Mouse (Mus musculus): ENCODE data around the gene Rpl22.

DNA sequence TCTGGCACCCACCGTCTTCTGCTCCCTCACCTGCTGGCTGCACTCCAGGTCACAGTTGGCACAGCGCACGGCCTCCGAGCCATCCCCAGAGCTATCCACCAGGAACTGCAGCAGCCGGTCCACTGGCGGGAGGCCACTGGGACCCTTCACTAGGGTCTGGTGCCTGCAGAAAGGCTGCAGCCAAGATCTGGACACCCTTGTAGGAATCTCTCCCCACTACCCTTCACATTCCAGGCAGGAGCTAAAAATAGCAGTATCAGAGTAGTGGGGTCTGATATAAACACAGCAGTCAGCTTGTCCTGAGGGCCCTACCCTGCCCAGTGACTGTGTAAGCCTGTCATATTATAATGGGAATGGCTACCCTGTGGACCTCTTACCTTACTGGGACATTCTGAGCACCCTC lies 7.9 kb upstream of the Rpl22 start:
- TF ChIP-seq KAT2A (conservative IDR thresholded peaks at IDR 0.05; ENCODE audit: low read depth, low read length) (no peak), CTCF (IDR thresholded peaks at IDR 0.05 in 2 of 3, conservative IDR thresholded peaks at IDR 0.05 in 1 of 3; ENCODE audit: control insufficient read depth in 1 of 3, insufficient read depth in 1 of 3, low read depth in 2 of 3, low read length in 3 of 3, poor library complexity in 1 of 3, severe bottlenecking in 1 of 3) (no peak), NRF1 (IDR thresholded peaks at IDR 0.05; ENCODE audit: insufficient read depth, low read depth, low read length, poor library complexity, severe bottlenecking) (no peak), ZKSCAN1 (IDR thresholded peaks at IDR 0.05; ENCODE audit: low read depth, low read length) (no peak), HCFC1 (IDR thresholded peaks at IDR 0.05; ENCODE audit: low read depth, low read length) (no peak), TCF12 (IDR thresholded peaks at IDR 0.05; ENCODE audit: low read depth, low read length) (no peak), MXI1 (IDR thresholded peaks at IDR 0.05; ENCODE audit: low read depth, low read length) (no peak), POLR2A (IDR thresholded peaks at IDR 0.05; ENCODE audit: control insufficient read depth in 1 of 2, insufficient read depth in 1 of 2, low read depth in 1 of 2, low read length in 2 of 2, poor library complexity in 1 of 2) (no peak)

Data from MEL (cell line).